Mouse (Mus musculus) midbrain, embryonic 14.5 days (tissue): ENCODE data around the gene Ctla2b. TPM values are rescaled to one million over a fixed set of nuclear protein-coding genes. Genes with fewer than 3 reads are reported as not detected.
"Not testable (repeated sequence)": the region's sequence is repeated elsewhere in the genome, so short reads cannot be mapped to it uniquely, and the experiment has no call there.

Experiments
- ATAC-seq: fragments of 200-750 bp; cut with Nextera tagmentation; 2 replicates; pipeline ENCODE4 v1.8.0; 2017; ENCODE audit warnings: moderate number of reproducible peaks, moderate library complexity; ENCODE audit not compliant: low FRiP score, low TSS enrichment
- DNase-seq: peaks from one replicate; pipeline ENCODE4 v3.0.0-alpha.2; 2015
- H3K27ac ChIP-seq: fragments of 300-500 bp; sonication (generic); replicated peaks from 2 replicates; pipeline ENCODE4 v1.5.1; 2014; ENCODE audit warnings: mild to moderate bottlenecking, low read depth, low read length, moderate library complexity
- H3K27me3 ChIP-seq: fragments of 300-500 bp; sonication (generic); 2 replicates; pipeline ENCODE4 v1.6.1; 2014; ENCODE audit warnings: low read length, control low read depth, mixed read lengths; ENCODE audit not compliant: control insufficient read depth, insufficient read depth
- H3K36me3 ChIP-seq: fragments of 300-500 bp; sonication (generic); 2 replicates; pipeline ENCODE4 v1.6.1; 2014; ENCODE audit warnings: low read length, control low read depth; ENCODE audit not compliant: control insufficient read depth, insufficient read depth
- H3K4me1 ChIP-seq: fragments of 300-500 bp; sonication (generic); 2 replicates; pipeline ENCODE4 v1.6.1; 2014; ENCODE audit warnings: mild to moderate bottlenecking, antibody characterized with exemption, low read length, control low read depth; ENCODE audit not compliant: control insufficient read depth, insufficient read depth
- H3K4me2 ChIP-seq: fragments of 300-500 bp; sonication (generic); 2 replicates; pipeline ENCODE4 v1.6.1; 2014; ENCODE audit warnings: mild to moderate bottlenecking, low read length, moderate library complexity
- H3K4me3 ChIP-seq: fragments of 300-500 bp; sonication (generic); replicated peaks from 2 replicates; pipeline ENCODE4 v1.5.1; 2014; ENCODE audit warnings: low read depth, low read length
- H3K9ac ChIP-seq: fragments of 300-500 bp; sonication (generic); replicated peaks from 2 replicates; pipeline ENCODE4 v1.6.1; 2014; ENCODE audit warnings: mild to moderate bottlenecking, low read length, moderate library complexity
- H3K9me3 ChIP-seq: fragments of 300-500 bp; sonication (generic); 2 replicates; pipeline ENCODE4 v1.6.1; 2016; ENCODE audit warnings: low read length, control low read depth, mixed read lengths; ENCODE audit not compliant: control insufficient read depth
- WGBS: fragments of 180-500 bp; shearing (Covaris S2); extraction: QIAGEN DNeasy Blood & Tissue Kit; methylation state at CpG from one replicate; pipeline ENCODE4 v1.1.7; 2014; 5-methylcytosine and 5-hydroxymethylcytosine counted together
- polyA plus RNA-seq: library from polyadenylated mRNA; unstranded; fragments of >200 nt; fragmentation: Nextera tagmentation; extraction: Ambion mirVana; gene quantifications from 2 replicates; pipeline ENCODE4 v1.2.1, GENCODE M21; 2014

Gene Ctla2b
- 1.2 and 2.4 TPM in 2 replicates for polyA plus RNA-seq

GRCm38 (mm10) chr13:60897328-60897727 lies at the start of gene Ctla2b:
Gene Ctla2b (minus strand): TSS chr13:60897447.
- H3K4me1 ChIP-seq: no peaks in the 10 kb centered on the region

GRCm38 (mm10) chr13:60941884-60942283 lies 44.6 kb upstream of the Ctla2b start, which contains the start of gene Tpbpa:
Gene Tpbpa (minus strand): TSS chr13:60941984.
- H3K4me1 ChIP-seq, H3K9ac ChIP-seq, H3K27ac ChIP-seq, ATAC-seq, H3K4me2 ChIP-seq, H3K27me3 ChIP-seq, H3K36me3 ChIP-seq, DNase-seq, H3K4me3 ChIP-seq: not testable (repeated sequence)
- 77% methylated on average over 3 of the region's 3 CpGs for WGBS
- peaks cover 17% of the 10 kb centered on the region for H3K9me3 ChIP-seq

More at GRCm38 (mm10) chr13:60897328-60897727, at the start of gene Ctla2b:
- Histone ChIP-seq H3K9me3 (0 out of 2 replicates have a peak, but pooled peaks cover 4% of the 10 kb centered on the region), H3K27me3 (no peaks in the 10 kb centered on the region), H3K4me3 (no peak within 1 kb of the TSS), H3K27ac (no peak within 1 kb of the TSS), H3K9ac (no peak within 1 kb of the TSS), H3K4me2 (no peak within 1 kb of the TSS), H3K36me3 (no peaks in the 10 kb centered on the region)
- no peak for ATAC-seq
- 94% methylated on average over 3 of the region's 3 CpGs for WGBS
- no peak for DNase-seq

- WGBS: 65% methylated on average over 5 of the region's 5 CpGs
- no peak within 1 kb of the TSS for H3K9ac ChIP-seq
- H3K36me3 ChIP-seq: no peaks in the 10 kb centered on the region
- H3K27me3 ChIP-seq: no peaks in the 10 kb centered on the region
- no peak within 1 kb of the TSS for H3K27ac ChIP-seq
- H3K4me1 ChIP-seq: no peaks in the 10 kb centered on the region
- peaks cover 5% of the 10 kb centered on the region; the same call in 1 of the 2 replicates for H3K9me3 ChIP-seq
- H3K4me2 ChIP-seq: no peak within 1 kb of the TSS
- peak; percentile 0 for DNase-seq
- no peak within 1 kb of the TSS for H3K4me3 ChIP-seq
- ATAC-seq: no peak
Observed at GRCm38 (mm10) chr13:60936500-60936901, 39.3 kb upstream of the Ctla2b start, which contains the start of the genes Gm49391 and Ctla2a. Gene Gm49391 (minus strand): TSS chr13:60936571. Gene Ctla2a (minus strand): TSS chr13:60936625.

- 66% methylated on average over 2 of the region's 2 CpGs for WGBS
- not testable (repeated sequence) for ATAC-seq
Observed at GRCm38 (mm10) chr13:60935490-60935889, 38.2 kb upstream of the Ctla2b start, which contains the start of gene Gm49393. Gene Gm49393 (minus strand): TSS chr13:60935590.

GRCm38 (mm10) chr13:60904780-60905179 lies 7.5 kb upstream of the Ctla2b start, which contains the start of gene Tpbpb:
Gene Tpbpb (minus strand): TSS chr13:60904880.
- DNase-seq, H3K36me3 ChIP-seq, ATAC-seq, H3K9me3 ChIP-seq, H3K4me1 ChIP-seq, H3K9ac ChIP-seq, H3K27ac ChIP-seq, H3K27me3 ChIP-seq, H3K4me2 ChIP-seq, H3K4me3 ChIP-seq: not testable (repeated sequence)
- 81% methylated on average over 2 of the region's 2 CpGs for WGBS

More at GRCm38 (mm10) chr13:60935490-60935889, 38.2 kb upstream of the Ctla2b start, which contains the start of gene Gm49393:
- DNase-seq, H3K4me3 ChIP-seq, H3K9ac ChIP-seq, H3K4me1 ChIP-seq, H3K9me3 ChIP-seq, H3K27me3 ChIP-seq, H3K4me2 ChIP-seq, H3K36me3 ChIP-seq, H3K27ac ChIP-seq: not testable (repeated sequence)

- H3K27ac ChIP-seq, ATAC-seq, H3K9me3 ChIP-seq, H3K4me2 ChIP-seq, H3K4me3 ChIP-seq, H3K27me3 ChIP-seq, H3K9ac ChIP-seq, H3K36me3 ChIP-seq, DNase-seq, H3K4me1 ChIP-seq: not testable (repeated sequence)
- 85% methylated on average over 8 of the region's 8 CpGs for WGBS
Observed at GRCm38 (mm10) chr13:60896794-60897193, 453 bp downstream of the Ctla2b start, which contains the start of gene Gm49392. Gene Gm49392 (minus strand): TSS chr13:60896894.

GRCm38 (mm10) chr13:60895406-60896160 lies 1.7 kb downstream of the Ctla2b start:
- H3K4me2 ChIP-seq: no peak overlapping the region
- H3K36me3 ChIP-seq: no peaks in the 10 kb centered on the region
- no peak overlapping the region for H3K4me3 ChIP-seq
- H3K9me3 ChIP-seq: 0 out of 2 replicates have a peak, but pooled peaks cover 4% of the 10 kb centered on the region
- no peak overlapping the region for H3K9ac ChIP-seq
- DNase-seq: no peak
- ATAC-seq: no peak
- H3K27ac ChIP-seq: no peak overlapping the region
- no peaks in the 10 kb centered on the region for H3K27me3 ChIP-seq
- H3K4me1 ChIP-seq: no peaks in the 10 kb centered on the region

GRCm38 (mm10) chr13:60892301-60892700 lies 4.9 kb downstream of the Ctla2b start:
- no peak overlapping the region for H3K4me3 ChIP-seq
- H3K27ac ChIP-seq: no peak overlapping the region
- no peaks in the 10 kb centered on the region for H3K4me1 ChIP-seq
- no peak for DNase-seq
- 82% methylated on average over 1 of the region's 1 CpGs for WGBS
- no peaks in the 10 kb centered on the region for H3K9me3 ChIP-seq
- H3K36me3 ChIP-seq: no peaks in the 10 kb centered on the region
- no peak overlapping the region for H3K4me2 ChIP-seq
- no peak overlapping the region for H3K9ac ChIP-seq
- ATAC-seq: no peak
- H3K27me3 ChIP-seq: no peaks in the 10 kb centered on the region
